Mouse (Mus musculus): ENCODE results near the gene Chst14. TPM values are rescaled to one million over a fixed set of nuclear protein-coding genes. Genes with fewer than 3 reads are reported as not detected.

Gene Chst14
- polyA plus RNA-seq, 1 experiment from 2014 or later = 21.1 TPM

DNA sequence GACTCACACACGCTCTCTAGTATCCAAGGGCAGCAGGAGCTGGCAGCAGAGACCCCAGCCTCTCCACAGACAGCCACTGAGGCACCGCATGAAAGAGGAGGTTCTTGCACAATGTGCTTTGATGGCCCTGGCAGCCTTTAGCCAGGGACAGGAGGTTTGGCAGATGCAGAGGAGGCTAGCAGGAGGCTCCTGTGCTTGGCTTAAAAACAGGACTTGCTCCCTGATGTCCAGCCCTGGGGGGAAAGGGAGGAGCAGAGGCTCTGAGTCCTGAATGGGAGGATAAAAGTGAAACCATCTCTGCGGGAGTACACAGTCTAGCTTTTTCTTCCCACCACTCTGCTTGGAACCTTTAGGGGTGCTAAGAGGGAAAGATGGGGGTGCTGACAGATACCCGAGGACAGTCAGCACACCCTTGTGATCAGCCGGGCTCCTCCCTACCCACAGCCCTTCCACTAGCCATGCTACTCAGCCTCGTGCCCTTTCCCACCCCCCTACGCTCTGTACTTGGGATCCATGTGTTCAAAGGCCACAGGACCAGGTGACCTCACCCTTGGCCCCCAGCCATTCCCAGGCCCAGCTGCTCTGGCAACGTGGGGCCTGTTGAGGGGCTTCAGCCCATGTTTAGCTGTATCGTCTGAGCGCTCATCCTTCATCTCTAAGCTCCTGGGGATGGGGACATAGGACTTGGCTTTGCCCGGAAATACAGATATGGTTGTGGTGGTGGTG, 12.6 kb upstream of the Chst14 start:
- ATAC-seq (ENCODE audit: insufficient read depth, low FRiP score) = no peak

DNA sequence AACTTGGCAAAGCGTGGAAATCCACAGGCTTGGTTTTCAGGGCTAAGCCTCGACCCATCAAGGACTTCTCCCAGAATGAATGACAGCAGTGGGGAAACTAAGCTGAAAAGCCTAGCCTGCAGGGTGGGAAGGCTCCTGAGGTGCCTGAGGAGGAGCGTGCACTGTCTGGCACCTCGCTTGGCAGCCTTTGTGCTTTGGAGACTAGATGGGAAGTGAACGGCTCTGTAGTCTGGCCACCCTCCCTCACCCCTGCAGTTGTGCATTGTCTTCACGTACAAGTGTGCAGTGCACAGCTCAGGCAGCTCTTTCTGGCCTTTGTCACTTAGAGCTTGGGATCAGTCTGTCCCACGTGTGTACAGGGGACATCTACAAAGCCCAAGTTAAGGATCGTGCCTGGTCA, 11.6 kb upstream of the Chst14 start:
- no peak overlapping the region for H3K9ac ChIP-seq (ENCODE audit: low read length)
- H3K4me2 ChIP-seq (ENCODE audit: low read depth, low read length) = no peak overlapping the region
- H3K36me3 ChIP-seq (ENCODE audit: control insufficient read depth, insufficient read depth, low read length) = 0 out of 2 replicates have a peak, but pooled peaks cover 3% of the 10 kb centered on the region
- no peaks in the 10 kb centered on the region for H3K9me3 ChIP-seq (replicated peaks; ENCODE audit: control insufficient read depth, low read length)
- H3K27ac ChIP-seq (ENCODE audit: low read length) = no peak overlapping the region
- H3K27me3 ChIP-seq (ENCODE audit: control insufficient read depth, insufficient read depth, low read length) = no peaks in the 10 kb centered on the region
- H3K4me3 ChIP-seq (replicated peaks; ENCODE audit: low read length) = no peak overlapping the region
- WGBS = 62% methylated on average over 8 of the region's 8 CpGs
- peaks cover 13% of the 10 kb centered on the region for H3K4me1 ChIP-seq (ENCODE audit: control insufficient read depth, insufficient read depth, low read length)
- no peak for ATAC-seq (ENCODE audit: insufficient read depth, low FRiP score)

More for the DNA sequence above, 12.6 kb upstream of the Chst14 start:
- H3K4me2 ChIP-seq (ENCODE audit: low read depth, low read length) = peak overlapping the region; percentile 14; the same call in 1 of the 2 replicates
- peaks cover 13% of the 10 kb centered on the region for H3K4me1 ChIP-seq (ENCODE audit: control insufficient read depth, insufficient read depth, low read length)
- no peak overlapping the region for H3K4me3 ChIP-seq (replicated peaks; ENCODE audit: low read length)
- H3K27me3 ChIP-seq (ENCODE audit: control insufficient read depth, insufficient read depth, low read length) = no peaks in the 10 kb centered on the region
- H3K27ac ChIP-seq (ENCODE audit: low read length) = no peak overlapping the region
- H3K36me3 ChIP-seq (ENCODE audit: control insufficient read depth, insufficient read depth, low read length) = 0 out of 2 replicates have a peak, but pooled peaks cover 3% of the 10 kb centered on the region
- 42% methylated on average over 11 of the region's 11 CpGs for WGBS
- no peaks in the 10 kb centered on the region for H3K9me3 ChIP-seq (replicated peaks; ENCODE audit: control insufficient read depth, low read length)
- H3K9ac ChIP-seq (ENCODE audit: low read length) = no peak overlapping the region

DNA sequence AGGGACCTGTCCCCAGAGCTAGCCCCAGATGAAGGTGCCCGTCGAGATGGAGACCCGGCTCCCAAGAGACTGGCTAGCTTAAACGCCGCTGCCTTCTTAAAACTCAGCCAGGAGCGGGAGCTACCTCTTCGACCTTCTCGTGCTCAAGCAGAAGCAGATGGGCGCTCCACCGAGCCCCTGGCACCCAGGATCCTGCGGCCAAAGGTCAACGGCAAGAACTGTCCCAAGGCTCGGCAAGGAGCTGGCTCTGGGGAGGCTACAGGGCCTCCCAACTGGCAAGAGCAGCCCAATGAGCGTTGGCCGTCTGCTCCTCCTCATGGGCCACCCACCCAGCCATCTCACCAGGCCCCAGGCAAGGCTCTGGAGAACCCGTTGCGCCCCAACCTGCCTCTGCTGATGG, 9.9 kb upstream of the Chst14 start:
- Histone ChIP-seq H3K36me3 (ENCODE audit: control insufficient read depth, insufficient read depth, low read length) (0 out of 2 replicates have a peak, but pooled peaks cover 3% of the 10 kb centered on the region), H3K9me3 (replicated peaks; ENCODE audit: control insufficient read depth, low read length) (no peaks in the 10 kb centered on the region), H3K4me1 (ENCODE audit: control insufficient read depth, insufficient read depth, low read length) (peaks cover 13% of the 10 kb centered on the region), H3K4me2 (ENCODE audit: low read depth, low read length) (no peak overlapping the region), H3K4me3 (replicated peaks; ENCODE audit: low read length) (no peak overlapping the region), H3K27ac (ENCODE audit: low read length) (no peak overlapping the region), H3K9ac (ENCODE audit: low read length) (no peak overlapping the region), H3K27me3 (ENCODE audit: control insufficient read depth, insufficient read depth, low read length) (no peaks in the 10 kb centered on the region)
- 88% methylated on average over 17 of the region's 17 CpGs for WGBS
- ATAC-seq (ENCODE audit: insufficient read depth, low FRiP score) = no peak

DNA sequence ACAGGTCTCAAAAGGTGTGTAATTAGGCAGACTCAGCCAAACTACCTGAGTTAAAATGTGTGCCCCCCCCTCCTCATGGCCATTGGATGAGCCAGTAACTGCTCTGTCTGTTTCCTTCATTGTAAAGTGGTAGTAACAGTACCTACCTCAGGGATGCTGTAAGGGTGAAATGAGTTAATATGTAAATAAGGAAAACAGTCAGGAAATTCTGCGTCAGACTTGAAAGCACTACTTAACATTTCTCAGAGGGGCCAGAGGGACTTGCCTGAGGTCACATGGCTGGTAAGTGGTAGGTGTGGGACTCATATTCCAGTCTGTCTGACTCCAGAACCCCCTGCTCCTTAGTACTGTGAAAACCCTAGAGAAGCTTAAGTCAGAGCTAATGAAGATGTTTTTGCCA, 7.8 kb upstream of the Chst14 start:
- 59% methylated on average over 1 of the region's 1 CpGs for WGBS
- H3K27me3 ChIP-seq (ENCODE audit: control insufficient read depth, insufficient read depth, low read length) = no peaks in the 10 kb centered on the region
- H3K27ac ChIP-seq (ENCODE audit: low read length) = no peak overlapping the region
- ATAC-seq (ENCODE audit: insufficient read depth, low FRiP score) = no peak
- no peak overlapping the region for H3K4me2 ChIP-seq (ENCODE audit: low read depth, low read length)
- no peaks in the 10 kb centered on the region for H3K9me3 ChIP-seq (replicated peaks; ENCODE audit: control insufficient read depth, low read length)
- H3K36me3 ChIP-seq (ENCODE audit: control insufficient read depth, insufficient read depth, low read length) = 0 out of 2 replicates have a peak, but pooled peaks cover 12% of the 10 kb centered on the region
- no peak overlapping the region for H3K4me3 ChIP-seq (replicated peaks; ENCODE audit: low read length)
- H3K4me1 ChIP-seq (ENCODE audit: control insufficient read depth, insufficient read depth, low read length) = peaks cover 7% of the 10 kb centered on the region
- no peak overlapping the region for H3K9ac ChIP-seq (ENCODE audit: low read length)

DNA sequence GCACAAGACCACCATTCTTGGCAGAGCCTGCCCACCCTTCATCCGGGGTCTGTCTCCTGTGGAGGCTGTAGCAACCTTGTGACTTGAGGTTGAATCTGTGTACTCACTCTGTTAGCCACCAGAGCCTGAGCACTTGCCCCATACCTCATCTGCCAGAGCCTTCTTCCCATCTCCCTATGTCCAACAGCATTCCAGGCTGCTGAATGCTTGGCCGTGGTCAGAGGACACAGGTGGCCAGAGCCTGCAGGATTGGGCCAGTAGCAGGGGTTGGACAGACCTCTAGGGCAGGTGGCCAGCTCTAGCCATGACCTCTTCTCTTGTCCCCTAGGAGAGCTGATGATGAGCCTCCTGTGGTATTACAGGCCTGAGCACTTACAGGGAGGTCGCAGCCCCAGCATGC, 5.9 kb upstream of the Chst14 start:
- Histone ChIP-seq H3K9ac (ENCODE audit: low read length) (no peak overlapping the region), H3K27ac (ENCODE audit: low read length) (no peak overlapping the region), H3K9me3 (replicated peaks; ENCODE audit: control insufficient read depth, low read length) (no peaks in the 10 kb centered on the region), H3K36me3 (ENCODE audit: control insufficient read depth, insufficient read depth, low read length) (0 out of 2 replicates have a peak, but pooled peaks cover 12% of the 10 kb centered on the region), H3K4me1 (ENCODE audit: control insufficient read depth, insufficient read depth, low read length) (no peaks in the 10 kb centered on the region), H3K4me3 (replicated peaks; ENCODE audit: low read length) (no peak overlapping the region), H3K27me3 (ENCODE audit: control insufficient read depth, insufficient read depth, low read length) (no peaks in the 10 kb centered on the region), H3K4me2 (ENCODE audit: low read depth, low read length) (no peak overlapping the region)
- WGBS = 80% methylated on average over 3 of the region's 3 CpGs
- no peak for ATAC-seq (ENCODE audit: insufficient read depth, low FRiP score)

DNA sequence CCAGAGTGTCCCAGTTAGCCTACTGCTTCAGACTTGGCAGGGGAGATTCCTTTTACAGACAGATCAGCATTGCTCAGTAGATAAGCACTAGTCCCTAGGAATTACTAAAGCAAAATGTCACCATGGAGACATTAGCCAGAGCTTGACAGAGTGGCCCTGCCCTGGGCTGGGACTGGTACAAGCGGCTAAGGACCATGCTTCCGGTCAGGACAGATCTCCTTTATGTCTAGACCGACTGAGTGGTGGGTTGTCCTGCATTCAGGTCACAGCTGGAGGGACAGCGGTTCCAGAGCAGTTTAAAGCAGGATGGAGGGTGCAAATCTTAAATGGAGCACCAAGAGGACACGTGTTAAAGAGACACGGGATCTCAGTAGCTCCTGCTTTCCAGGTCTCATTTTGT, 344 bp upstream of the Chst14 start:
- H3K27me3 ChIP-seq (ENCODE audit: control insufficient read depth, insufficient read depth, low read length) = no peaks in the 10 kb centered on the region
- peak overlapping the region; percentile 77 for H3K4me2 ChIP-seq (ENCODE audit: low read depth, low read length)
- H3K9ac ChIP-seq (ENCODE audit: low read length) = peak overlapping the region; percentile 84
- H3K4me1 ChIP-seq (ENCODE audit: control insufficient read depth, insufficient read depth, low read length) = peaks cover 21% of the 10 kb centered on the region
- H3K4me3 ChIP-seq (replicated peaks; ENCODE audit: low read length) = peak overlapping the region; percentile 67
- no peak overlapping the region for H3K27ac ChIP-seq (ENCODE audit: low read length)
- ATAC-seq (ENCODE audit: insufficient read depth, low FRiP score) = peak; percentile 49
- 0 out of 2 replicates have a peak, but pooled peaks cover 10% of the 10 kb centered on the region for H3K36me3 ChIP-seq (ENCODE audit: control insufficient read depth, insufficient read depth, low read length)
- no peaks in the 10 kb centered on the region for H3K9me3 ChIP-seq (replicated peaks; ENCODE audit: control insufficient read depth, low read length)
- 2% methylated on average over 6 of the region's 6 CpGs for WGBS

DNA sequence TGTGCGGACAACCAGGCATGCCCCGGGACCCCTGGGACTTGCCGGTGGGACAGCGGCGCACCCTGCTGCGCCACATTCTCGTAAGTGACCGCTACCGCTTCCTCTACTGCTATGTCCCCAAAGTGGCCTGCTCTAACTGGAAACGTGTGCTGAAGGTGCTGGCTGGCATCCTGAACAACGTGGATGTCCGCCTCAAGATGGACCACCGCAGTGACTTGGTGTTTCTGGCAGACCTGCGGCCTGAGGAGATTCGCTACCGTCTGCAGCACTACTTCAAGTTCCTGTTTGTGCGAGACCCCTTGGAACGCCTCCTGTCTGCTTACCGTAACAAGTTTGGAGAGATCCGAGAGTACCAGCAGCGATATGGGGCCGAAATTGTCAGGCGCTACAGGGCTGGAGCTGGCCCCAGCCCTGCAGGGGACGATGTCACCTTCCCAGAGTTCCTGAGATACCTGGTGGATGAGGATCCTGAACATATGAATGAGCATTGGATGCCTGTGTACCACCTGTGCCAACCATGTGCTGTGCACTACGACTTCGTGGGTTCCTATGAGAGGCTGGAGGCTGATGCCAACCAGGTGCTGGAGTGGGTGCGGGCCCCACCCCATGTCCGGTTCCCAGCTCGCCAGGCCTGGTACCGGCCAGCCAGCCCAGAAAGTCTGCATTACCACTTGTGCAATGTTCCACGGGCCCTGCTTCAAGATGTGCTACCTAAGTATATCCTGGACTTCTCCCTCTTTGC, 873 bp downstream of the Chst14 start:
- WGBS = 31% methylated on average over 31 of the region's 31 CpGs
- no peak for ATAC-seq (ENCODE audit: insufficient read depth, low FRiP score)
- Histone ChIP-seq H3K4me1 (ENCODE audit: control insufficient read depth, insufficient read depth, low read length) (peaks cover 21% of the 10 kb centered on the region), H3K4me2 (ENCODE audit: low read depth, low read length) (peak overlapping the region; percentile 77), H3K27me3 (ENCODE audit: control insufficient read depth, insufficient read depth, low read length) (no peaks in the 10 kb centered on the region), H3K9me3 (replicated peaks; ENCODE audit: control insufficient read depth, low read length) (no peaks in the 10 kb centered on the region), H3K9ac (ENCODE audit: low read length) (peak overlapping the region; percentile 84), H3K4me3 (replicated peaks; ENCODE audit: low read length) (peak overlapping the region; percentile 67), H3K27ac (ENCODE audit: low read length) (peak overlapping the region; percentile 61), H3K36me3 (ENCODE audit: control insufficient read depth, insufficient read depth, low read length) (0 out of 2 replicates have a peak, but pooled peaks cover 8% of the 10 kb centered on the region)

DNA sequence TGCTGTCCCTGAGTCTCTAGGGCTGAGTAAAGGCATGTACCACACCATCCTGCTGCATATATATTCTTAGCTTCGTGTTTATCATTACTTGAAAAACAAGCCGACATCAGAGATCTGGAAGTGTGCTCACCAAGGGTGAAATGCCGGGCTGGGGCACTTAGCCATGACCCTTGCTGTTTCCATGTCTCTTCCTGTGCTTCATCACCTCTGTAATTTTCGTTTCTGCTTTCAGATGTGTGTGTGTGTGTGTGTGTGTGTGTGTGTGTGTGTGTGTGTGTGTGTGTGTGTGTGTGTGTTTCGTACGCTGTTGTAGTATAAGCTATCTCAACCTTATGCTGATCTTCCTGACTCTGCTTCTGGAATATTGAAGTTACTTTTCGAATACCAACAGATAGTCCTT, 15.0 kb downstream of the Chst14 start:
- WGBS = 60% methylated on average over 7 of the region's 7 CpGs

DNA sequence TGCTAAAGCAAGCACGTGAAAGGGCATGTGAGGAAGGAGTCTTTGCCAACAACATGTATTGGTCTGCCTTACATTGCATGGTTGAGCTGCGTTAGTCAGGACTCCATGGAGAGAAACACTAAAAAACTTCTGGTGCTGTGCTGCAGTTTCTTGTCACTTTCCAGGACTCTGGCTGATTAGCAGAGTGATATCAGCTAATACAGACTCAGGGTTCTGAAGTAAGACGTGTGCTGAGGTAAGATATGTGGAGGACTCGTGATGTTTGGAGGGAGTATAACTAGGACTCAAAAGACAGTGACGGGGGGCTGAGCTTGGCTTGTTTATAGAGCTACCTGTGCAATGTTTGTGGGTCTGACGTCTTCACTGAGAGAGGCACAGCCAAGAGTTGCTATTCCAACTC, 16.9 kb downstream of the Chst14 start:
- ATAC-seq (ENCODE audit: insufficient read depth, low FRiP score) = no peak
- Histone ChIP-seq H3K27ac (ENCODE audit: low read length) (no peak overlapping the region), H3K9ac (ENCODE audit: low read length) (no peak overlapping the region), H3K4me3 (replicated peaks; ENCODE audit: low read length) (no peak overlapping the region), H3K4me2 (ENCODE audit: low read depth, low read length) (no peak overlapping the region), H3K4me1 (ENCODE audit: control insufficient read depth, insufficient read depth, low read length) (no peaks in the 10 kb centered on the region), H3K36me3 (ENCODE audit: control insufficient read depth, insufficient read depth, low read length) (no peaks in the 10 kb centered on the region), H3K9me3 (replicated peaks; ENCODE audit: control insufficient read depth, low read length) (no peaks in the 10 kb centered on the region), H3K27me3 (ENCODE audit: control insufficient read depth, insufficient read depth, low read length) (no peaks in the 10 kb centered on the region)
- 87% methylated on average over 6 of the region's 6 CpGs for WGBS

More for the DNA sequence above, 15.0 kb downstream of the Chst14 start:
- H3K36me3 ChIP-seq (ENCODE audit: control insufficient read depth, insufficient read depth, low read length) = no peaks in the 10 kb centered on the region
- ATAC-seq (ENCODE audit: insufficient read depth, low FRiP score) = no peak
- no peak overlapping the region for H3K27ac ChIP-seq (ENCODE audit: low read length)
- H3K4me3 ChIP-seq (replicated peaks; ENCODE audit: low read length) = no peak overlapping the region
- no peak overlapping the region for H3K9ac ChIP-seq (ENCODE audit: low read length)
- no peaks in the 10 kb centered on the region for H3K27me3 ChIP-seq (ENCODE audit: control insufficient read depth, insufficient read depth, low read length)
- H3K4me1 ChIP-seq (ENCODE audit: control insufficient read depth, insufficient read depth, low read length) = no peaks in the 10 kb centered on the region
- H3K4me2 ChIP-seq (ENCODE audit: low read depth, low read length) = no peak overlapping the region
- no peaks in the 10 kb centered on the region for H3K9me3 ChIP-seq (replicated peaks; ENCODE audit: control insufficient read depth, low read length)
